Mouse (Mus musculus) lung, postnatal 0 days (tissue): ENCODE results near the gene Olfr1493-ps1. TPM values are rescaled to one million over a fixed set of nuclear protein-coding genes. Genes with fewer than 3 reads are reported as not detected.

Source experiments
- ATAC-seq: fragments of 200-750 bp; cut with Nextera tagmentation; 2 replicates; pipeline ENCODE4 v1.8.0; 2017; ENCODE audit warnings: moderate library complexity
- DNase-seq: peaks from one replicate; pipeline ENCODE4 v3.0.0-alpha.2; 2016; ENCODE audit warnings: low spot score
- H3K27ac ChIP-seq: fragments of 300-500 bp; sonication (generic); 2 replicates; pipeline ENCODE4 v1.5.1; 2014; ENCODE audit warnings: antibody characterized with exemption, mild to moderate bottlenecking, low read length, mixed read lengths
- H3K27me3 ChIP-seq: fragments of 300-500 bp; sonication (generic); replicated peaks from 2 replicates; pipeline ENCODE4 v1.6.1; 2014; ENCODE audit warnings: low read length, mixed read lengths; ENCODE audit not compliant: insufficient read depth
- H3K36me3 ChIP-seq: fragments of 300-500 bp; sonication (generic); 2 replicates; pipeline ENCODE4 v1.6.1; 2014; ENCODE audit warnings: low read length, mixed read lengths; ENCODE audit not compliant: insufficient read depth
- H3K4me1 ChIP-seq: fragments of 300-500 bp; sonication (generic); 2 replicates; pipeline ENCODE4 v1.6.1; 2014; ENCODE audit warnings: antibody characterized with exemption, low read depth, low read length, mixed read lengths; ENCODE audit not compliant: insufficient read depth
- H3K4me2 ChIP-seq: fragments of 300-500 bp; sonication (generic); replicated peaks from 2 replicates; pipeline ENCODE4 v1.6.1; 2014; ENCODE audit warnings: low read depth, mild to moderate bottlenecking, low read length, moderate library complexity, mixed read lengths
- H3K4me3 ChIP-seq: fragments of 300-500 bp; sonication (generic); 2 replicates; pipeline ENCODE4 v1.5.1; 2014; ENCODE audit warnings: low read depth, low read length
- H3K9ac ChIP-seq: fragments of 300-500 bp; sonication (generic); replicated peaks from 2 replicates; pipeline ENCODE4 v1.6.1; 2014; ENCODE audit warnings: low read depth, mild to moderate bottlenecking
- H3K9me3 ChIP-seq: fragments of 300-500 bp; sonication (generic); 2 replicates; pipeline ENCODE4 v1.6.1; 2016; ENCODE audit warnings: low read length, mixed read lengths
- CTCF ChIP-seq: IDR thresholded peaks from 2 replicates; pipeline ENCODE4 v1.5.1; 2016; ENCODE audit warnings: antibody characterized with exemption, mild to moderate bottlenecking
- EP300 ChIP-seq: IDR thresholded peaks from 2 replicates; pipeline ENCODE4 v1.6.1; 2016; ENCODE audit warnings: antibody characterized with exemption, mild to moderate bottlenecking, control low read depth
- WGBS: fragments of 180-500 bp; shearing (Covaris S2); extraction: QIAGEN DNeasy Blood & Tissue Kit; methylation state at CpG from one replicate; pipeline ENCODE4 v1.1.7; 2014; 5-methylcytosine and 5-hydroxymethylcytosine counted together
- polyA plus RNA-seq: library from polyadenylated mRNA; unstranded; fragments of >200 nt; fragmentation: Nextera tagmentation; extraction: Ambion mirVana; gene quantifications from 2 replicates; pipeline ENCODE4 v1.2.1, GENCODE M21; 2015

The Olfr1493-ps1 gene
- polyA plus RNA-seq, 1 experiment from 2014 or later: not detected

DNA sequence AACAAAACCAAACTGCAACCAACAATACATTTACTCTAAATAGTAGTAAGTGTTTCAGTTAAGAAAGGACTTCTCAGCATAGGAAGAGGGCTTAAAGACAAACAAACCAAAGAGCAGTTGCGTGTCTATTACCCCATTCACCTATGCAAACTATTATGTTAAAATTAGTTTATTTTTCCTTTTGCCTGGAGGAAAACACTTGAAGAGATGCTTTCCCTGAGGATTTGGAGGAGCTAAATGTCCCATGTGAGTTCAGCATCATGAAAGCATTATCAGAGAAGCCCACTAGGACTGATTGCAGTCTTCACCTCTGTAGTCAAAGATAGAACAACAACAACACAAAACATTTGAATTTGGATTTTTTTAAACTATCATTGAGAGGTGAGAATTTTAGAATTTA is 54.5 kb downstream of the Olfr1493-ps1 start, which contains the start of gene Olfr1496:
Gene Olfr1496 (plus strand): TSS at position 301 of the 400 bp plus-strand sequence.
- Histone ChIP-seq H3K27ac (no peak within 1 kb of the TSS), H3K27me3 (no peaks in the 10 kb centered on the region), H3K36me3 (no peaks in the 10 kb centered on the region), H3K4me3 (no peak within 1 kb of the TSS), H3K4me1 (no peaks in the 10 kb centered on the region), H3K9ac (no peak within 1 kb of the TSS), H3K9me3 (no peaks in the 10 kb centered on the region), H3K4me2 (no peak within 1 kb of the TSS)
- DNase-seq: no peak
- TF ChIP-seq EP300 (no peak), CTCF (no peak)
- 73% methylated on average over 1 of the region's 1 CpGs for WGBS
- ATAC-seq: no peak

Other genes with a start within 250 kb of the Olfr1493-ps1 start
- not detected in 2 replicates for gene Olfr1475, start 243.1 kb upstream of the Olfr1493-ps1 start, polyA plus RNA-seq
- not detected in 2 replicates for gene Olfr1477, start 222.7 kb upstream of the Olfr1493-ps1 start, polyA plus RNA-seq
- not detected in 2 replicates for gene Olfr1480, start 195.4 kb upstream of the Olfr1493-ps1 start, polyA plus RNA-seq
- not detected in 2 replicates for gene Olfr1484, start 139.8 kb upstream of the Olfr1493-ps1 start, polyA plus RNA-seq
- not detected in 2 replicates for gene Olfr1487, start 105.9 kb upstream of the Olfr1493-ps1 start, polyA plus RNA-seq
- gene Olfr1489, start 91.7 kb upstream of the Olfr1493-ps1 start, polyA plus RNA-seq: not detected in 2 replicates
- gene Olfr1490, start 72.2 kb upstream of the Olfr1493-ps1 start, polyA plus RNA-seq: not detected in 2 replicates
- not detected in 2 replicates for gene Olfr1491, start 26.0 kb upstream of the Olfr1493-ps1 start, polyA plus RNA-seq
- not detected in 2 replicates for gene Olfr1494, start 16.4 kb downstream of the Olfr1493-ps1 start, polyA plus RNA-seq
- gene Olfr1495, start 41.3 kb downstream of the Olfr1493-ps1 start, polyA plus RNA-seq: not detected in 2 replicates
- not detected in 2 replicates for gene Olfr1496, start 54.6 kb downstream of the Olfr1493-ps1 start, polyA plus RNA-seq
- not detected in 2 replicates for gene Olfr1497, start 74.9 kb downstream of the Olfr1493-ps1 start, polyA plus RNA-seq
- gene Olfr1499, start 96.2 kb downstream of the Olfr1493-ps1 start, polyA plus RNA-seq: not detected in 2 replicates
- not detected in 2 replicates for gene Olfr1500, start 107.2 kb downstream of the Olfr1493-ps1 start, polyA plus RNA-seq
- not detected in 2 replicates for gene Olfr1501, start 127.4 kb downstream of the Olfr1493-ps1 start, polyA plus RNA-seq
- gene Olfr1502, start 138.5 kb downstream of the Olfr1493-ps1 start, polyA plus RNA-seq: not detected in 2 replicates
- gene Olfr1504, start 174.7 kb downstream of the Olfr1493-ps1 start, polyA plus RNA-seq: not detected in 2 replicates
- gene Olfr1505, start 190.3 kb downstream of the Olfr1493-ps1 start, polyA plus RNA-seq: not detected in 2 replicates